Mouse (Mus musculus): ENCODE data around the gene Scpep1.
"Not testable (repeated sequence)": the region's sequence is repeated elsewhere in the genome, so short reads cannot be mapped to it uniquely, and the experiment has no call there.

The Scpep1 gene

GRCm38 (mm10) chr11:88926566-88926965 lies 28.7 kb downstream of the Scpep1 start:
- DNase-seq (ENCODE audit: low spot score in 2 of 2): no peak

- DNase-seq (ENCODE audit: low spot score in 2 of 2): no peak
These were observed 45.8 kb downstream of the Scpep1 start for GRCm38 (mm10) chr11:88909388-88910036.

- peak; percentile 27 to 78 for DNase-seq (ENCODE audit: low spot score in 2 of 2)
These were observed 46.6 kb downstream of the Scpep1 start for GRCm38 (mm10) chr11:88908557-88909211.

- no peak for DNase-seq (ENCODE audit: low spot score in 2 of 2)
These were observed 47.4 kb downstream of the Scpep1 start for GRCm38 (mm10) chr11:88907886-88908285.

GRCm38 (mm10) chr11:88905621-88906020 lies 49.6 kb downstream of the Scpep1 start:
- DNase-seq (ENCODE audit: low spot score in 2 of 2): no peak

GRCm38 (mm10) chr11:88904080-88904479 lies 51.2 kb downstream of the Scpep1 start:
- DNase-seq (ENCODE audit: low spot score in 2 of 2): no peak

- DNase-seq (ENCODE audit: low spot score in 2 of 2): no peak
These were observed 52.5 kb downstream of the Scpep1 start for GRCm38 (mm10) chr11:88902762-88903161.

- DNase-seq (ENCODE audit: low spot score in 2 of 2): no peak
These were observed 53.9 kb downstream of the Scpep1 start for GRCm38 (mm10) chr11:88901341-88901802.

GRCm38 (mm10) chr11:88899561-88899960 lies 55.7 kb downstream of the Scpep1 start:
- DNase-seq (ENCODE audit: low spot score in 2 of 2): no peak

GRCm38 (mm10) chr11:88898380-88898763 lies 56.9 kb downstream of the Scpep1 start:
- no peak for DNase-seq (ENCODE audit: low spot score in 2 of 2)

GRCm38 (mm10) chr11:88897624-88898379 lies 57.5 kb downstream of the Scpep1 start:
- no peak for DNase-seq (ENCODE audit: low spot score in 2 of 2)

- peak in 1 of 2 experiments; percentile 50 for DNase-seq (ENCODE audit: low spot score in 2 of 2)
These were observed 59.4 kb downstream of the Scpep1 start for GRCm38 (mm10) chr11:88895800-88896232.

- peak; percentile 19 to 38 for DNase-seq (ENCODE audit: low spot score in 2 of 2)
These were observed 60.0 kb downstream of the Scpep1 start for GRCm38 (mm10) chr11:88895235-88895634.

- DNase-seq (ENCODE audit: low spot score in 2 of 2): peak in 1 of 2 experiments; percentile 13
These were observed 61.0 kb downstream of the Scpep1 start for GRCm38 (mm10) chr11:88894279-88894678.

GRCm38 (mm10) chr11:88893501-88893900 lies 61.8 kb downstream of the Scpep1 start:
- not testable (repeated sequence) for DNase-seq (ENCODE audit: low spot score in 2 of 2)

- DNase-seq (ENCODE audit: low spot score in 2 of 2): peak; percentile 15 to 23
These were observed 62.5 kb downstream of the Scpep1 start for GRCm38 (mm10) chr11:88892789-88893188.

GRCm38 (mm10) chr11:88891921-88892561 lies 63.2 kb downstream of the Scpep1 start:
- peak; percentile 53 to 60 for DNase-seq (ENCODE audit: low spot score in 2 of 2)

GRCm38 (mm10) chr11:88891446-88891845 lies 63.8 kb downstream of the Scpep1 start:
- peak; percentile 32 to 40 for DNase-seq (ENCODE audit: low spot score in 2 of 2)

- peak in 1 of 2 experiments; percentile 12 for DNase-seq (ENCODE audit: low spot score in 2 of 2)
These were observed 64.4 kb downstream of the Scpep1 start for GRCm38 (mm10) chr11:88890904-88891303.

- DNase-seq (ENCODE audit: low spot score in 2 of 2): no peak
These were observed 66.3 kb downstream of the Scpep1 start for GRCm38 (mm10) chr11:88888996-88889395.

GRCm38 (mm10) chr11:88884376-88885065 lies 70.7 kb downstream of the Scpep1 start:
- DNase-seq (ENCODE audit: low spot score in 2 of 2): no peak
